Mouse (Mus musculus): ENCODE data around the gene Mfsd13b.
"Not testable (repeated sequence)": the region's sequence is repeated elsewhere in the genome, so short reads cannot be mapped to it uniquely, and the experiment has no call there.

The Mfsd13b gene

GRCm38 (mm10) chr7:120982200-120982841, at the start of gene Mfsd13b, which contains the start of gene Cdr2:
Gene Mfsd13b (plus strand): TSS chr7:120982509.
Gene Cdr2 (minus strand): TSS chr7:120982312.
- DNase-seq (ENCODE audit: extremely low spot score, low read depth, low spot score), result peak; percentile 99

- no peak for DNase-seq (ENCODE audit: extremely low spot score, low read depth, low spot score)
Observed at GRCm38 (mm10) chr7:120933110-120933509, 49.2 kb upstream of the Mfsd13b start.

- DNase-seq (ENCODE audit: extremely low spot score, low read depth, low spot score), result no peak
Observed at GRCm38 (mm10) chr7:120933680-120934195, 48.6 kb upstream of the Mfsd13b start.

GRCm38 (mm10) chr7:120934716-120935115, 47.6 kb upstream of the Mfsd13b start:
- peak; percentile 42 for DNase-seq (ENCODE audit: extremely low spot score, low read depth, low spot score)

- no peak for DNase-seq (ENCODE audit: extremely low spot score, low read depth, low spot score)
Observed at GRCm38 (mm10) chr7:120936522-120936921, 45.8 kb upstream of the Mfsd13b start.

- no peak for DNase-seq (ENCODE audit: extremely low spot score, low read depth, low spot score)
Observed at GRCm38 (mm10) chr7:120938206-120938605, 44.1 kb upstream of the Mfsd13b start.

GRCm38 (mm10) chr7:120940343-120940742, 42.0 kb upstream of the Mfsd13b start:
- DNase-seq (ENCODE audit: extremely low spot score, low read depth, low spot score), result no peak

- DNase-seq (ENCODE audit: extremely low spot score, low read depth, low spot score), result no peak
Observed at GRCm38 (mm10) chr7:120941214-120941613, 41.1 kb upstream of the Mfsd13b start.

GRCm38 (mm10) chr7:120942506-120942905, 39.8 kb upstream of the Mfsd13b start:
- DNase-seq (ENCODE audit: extremely low spot score, low read depth, low spot score), result no peak

GRCm38 (mm10) chr7:120943936-120944509, 38.3 kb upstream of the Mfsd13b start:
- DNase-seq (ENCODE audit: extremely low spot score, low read depth, low spot score), result no peak

- DNase-seq (ENCODE audit: extremely low spot score, low read depth, low spot score), result not testable (repeated sequence)
Observed at GRCm38 (mm10) chr7:120953591-120953990, 28.7 kb upstream of the Mfsd13b start.

GRCm38 (mm10) chr7:120960116-120960515, 22.2 kb upstream of the Mfsd13b start:
- DNase-seq (ENCODE audit: extremely low spot score, low read depth, low spot score), result no peak

GRCm38 (mm10) chr7:120960601-120961000, 21.7 kb upstream of the Mfsd13b start:
- no peak for DNase-seq (ENCODE audit: extremely low spot score, low read depth, low spot score)

- DNase-seq (ENCODE audit: extremely low spot score, low read depth, low spot score), result no peak
Observed at GRCm38 (mm10) chr7:120961893-120962292, 20.4 kb upstream of the Mfsd13b start.

GRCm38 (mm10) chr7:120963126-120963525, 19.2 kb upstream of the Mfsd13b start:
- DNase-seq (ENCODE audit: extremely low spot score, low read depth, low spot score), result no peak

- DNase-seq (ENCODE audit: extremely low spot score, low read depth, low spot score), result no peak
Observed at GRCm38 (mm10) chr7:120969221-120969620, 13.1 kb upstream of the Mfsd13b start.

GRCm38 (mm10) chr7:120970112-120970511, 12.2 kb upstream of the Mfsd13b start:
- no peak for DNase-seq (ENCODE audit: extremely low spot score, low read depth, low spot score)

GRCm38 (mm10) chr7:120972471-120972870, 9.8 kb upstream of the Mfsd13b start:
- not testable (repeated sequence) for DNase-seq (ENCODE audit: extremely low spot score, low read depth, low spot score)

GRCm38 (mm10) chr7:120974001-120974400, 8.3 kb upstream of the Mfsd13b start:
- DNase-seq (ENCODE audit: extremely low spot score, low read depth, low spot score), result no peak

GRCm38 (mm10) chr7:120977063-120977462, 5.2 kb upstream of the Mfsd13b start:
- DNase-seq (ENCODE audit: extremely low spot score, low read depth, low spot score), result no peak

GRCm38 (mm10) chr7:120980041-120980440, 2.3 kb upstream of the Mfsd13b start:
- no peak for DNase-seq (ENCODE audit: extremely low spot score, low read depth, low spot score)
